Mouse (Mus musculus) heart, adult 2 months (tissue): ENCODE data around the gene Dis3l.
A peak's percentile ranks its signal among the peaks of the same experiment; 100 is the strongest.

Experiments
- CTCF ChIP-seq: fragments of 200-600 bp; IDR thresholded peaks from 2 replicates; pipeline ENCODE4 v1.8.1; 2022; ENCODE audit warnings: antibody characterized with exemption, mild to moderate bottlenecking, moderate library complexity
- EP300 ChIP-seq: fragments of 200-500 bp; IDR thresholded peaks from 2 replicates; pipeline ENCODE4 v1.6.1; 2011; ENCODE audit warnings: low read depth, low read length, control low read depth; ENCODE audit not compliant: insufficient read depth
- POLR2A ChIP-seq: fragments of 200-500 bp; IDR thresholded peaks from 2 replicates; pipeline ENCODE4 v1.6.1; 2011; ENCODE audit warnings: mild to moderate bottlenecking, low read depth, low read length, control low read depth; ENCODE audit not compliant: insufficient read depth

GRCm38 (mm10) chr9:64310996-64311785 lies 29.9 kb downstream of the Dis3l start:
- TF ChIP-seq CTCF (peak; percentile 27), EP300 (no peak), POLR2A (no peak)
